Mouse (Mus musculus): Measurements from ENCODE around the gene Myh2. TPM values are rescaled to one million over a fixed set of nuclear protein-coding genes. Genes with fewer than 3 reads are reported as not detected.

Gene Myh2
- polyA plus RNA-seq, 1 experiment from 2014 or later = 0.03 TPM

- Histone ChIP-seq H3K4me1 (ENCODE audit: control insufficient read depth, insufficient read depth, low read length) (no peaks in the 10 kb centered on the region), H3K36me3 (ENCODE audit: control insufficient read depth, insufficient read depth) (no peaks in the 10 kb centered on the region), H3K4me3 (ENCODE audit: low read length) (no peak overlapping the region), H3K9me3 (replicated peaks; ENCODE audit: control insufficient read depth, low read length) (no peaks in the 10 kb centered on the region), H3K4me2 (ENCODE audit: low read depth, low read length) (no peak overlapping the region), H3K27ac (ENCODE audit: low read length) (no peak overlapping the region), H3K9ac (ENCODE audit: low read length) (no peak overlapping the region), H3K27me3 (ENCODE audit: control insufficient read depth, insufficient read depth, low read length) (no peaks in the 10 kb centered on the region)
- no peak for ATAC-seq (replicated peaks; ENCODE audit: extremely low read depth, insufficient read depth, low FRiP score)
- WGBS = 72% methylated on average over 3 of the region's 3 CpGs
These were observed 19.7 kb upstream of the Myh2 start for GRCm38 (mm10) chr11:67151159-67151558.

GRCm38 (mm10) chr11:67151651-67152630, 18.9 kb upstream of the Myh2 start:
- Histone ChIP-seq H3K27me3 (ENCODE audit: control insufficient read depth, insufficient read depth, low read length) (no peaks in the 10 kb centered on the region), H3K4me2 (ENCODE audit: low read depth, low read length) (no peak overlapping the region), H3K9ac (ENCODE audit: low read length) (no peak overlapping the region), H3K4me1 (ENCODE audit: control insufficient read depth, insufficient read depth, low read length) (no peaks in the 10 kb centered on the region), H3K27ac (ENCODE audit: low read length) (no peak overlapping the region), H3K4me3 (ENCODE audit: low read length) (no peak overlapping the region), H3K36me3 (ENCODE audit: control insufficient read depth, insufficient read depth) (no peaks in the 10 kb centered on the region), H3K9me3 (replicated peaks; ENCODE audit: control insufficient read depth, low read length) (no peaks in the 10 kb centered on the region)
- ATAC-seq (replicated peaks; ENCODE audit: extremely low read depth, insufficient read depth, low FRiP score) = no peak
- 80% methylated on average over 16 of the region's 16 CpGs for WGBS

GRCm38 (mm10) chr11:67153123-67153522, 17.7 kb upstream of the Myh2 start:
- Histone ChIP-seq H3K4me1 (ENCODE audit: control insufficient read depth, insufficient read depth, low read length) (no peaks in the 10 kb centered on the region), H3K27me3 (ENCODE audit: control insufficient read depth, insufficient read depth, low read length) (no peaks in the 10 kb centered on the region), H3K36me3 (ENCODE audit: control insufficient read depth, insufficient read depth) (no peaks in the 10 kb centered on the region), H3K9ac (ENCODE audit: low read length) (no peak overlapping the region), H3K4me3 (ENCODE audit: low read length) (no peak overlapping the region), H3K9me3 (replicated peaks; ENCODE audit: control insufficient read depth, low read length) (no peaks in the 10 kb centered on the region), H3K27ac (ENCODE audit: low read length) (no peak overlapping the region), H3K4me2 (ENCODE audit: low read depth, low read length) (no peak overlapping the region)
- ATAC-seq (replicated peaks; ENCODE audit: extremely low read depth, insufficient read depth, low FRiP score) = no peak
- 12% methylated on average over 1 of the region's 1 CpGs for whole genome bisulfite sequencing

GRCm38 (mm10) chr11:67153843-67154242, 17.0 kb upstream of the Myh2 start:
- Histone ChIP-seq H3K36me3 (ENCODE audit: control insufficient read depth, insufficient read depth) (no peaks in the 10 kb centered on the region), H3K4me1 (ENCODE audit: control insufficient read depth, insufficient read depth, low read length) (no peaks in the 10 kb centered on the region)
- 31% methylated on average over 1 of the region's 1 CpGs for WGBS

GRCm38 (mm10) chr11:67155650-67156049, 15.2 kb upstream of the Myh2 start:
- ATAC-seq (replicated peaks; ENCODE audit: extremely low read depth, insufficient read depth, low FRiP score) = no peak
- no peak overlapping the region for H3K4me2 ChIP-seq (ENCODE audit: low read depth, low read length)
- 84% methylated on average over 2 of the region's 2 CpGs for WGBS
- no peak overlapping the region for H3K9ac ChIP-seq (ENCODE audit: low read length)
- H3K4me1 ChIP-seq (ENCODE audit: control insufficient read depth, insufficient read depth, low read length) = no peaks in the 10 kb centered on the region
- H3K27me3 ChIP-seq (ENCODE audit: control insufficient read depth, insufficient read depth, low read length) = no peaks in the 10 kb centered on the region
- no peak overlapping the region for H3K27ac ChIP-seq (ENCODE audit: low read length)
- H3K9me3 ChIP-seq (replicated peaks; ENCODE audit: control insufficient read depth, low read length) = no peaks in the 10 kb centered on the region
- no peaks in the 10 kb centered on the region for H3K36me3 ChIP-seq (ENCODE audit: control insufficient read depth, insufficient read depth)
- H3K4me3 ChIP-seq (ENCODE audit: low read length) = no peak overlapping the region

More at GRCm38 (mm10) chr11:67153843-67154242, 17.0 kb upstream of the Myh2 start:
- no peak overlapping the region for H3K27ac ChIP-seq (ENCODE audit: low read length)
- H3K4me3 ChIP-seq (ENCODE audit: low read length) = no peak overlapping the region
- H3K9ac ChIP-seq (ENCODE audit: low read length) = no peak overlapping the region
- no peaks in the 10 kb centered on the region for H3K9me3 ChIP-seq (replicated peaks; ENCODE audit: control insufficient read depth, low read length)
- no peak overlapping the region for H3K4me2 ChIP-seq (ENCODE audit: low read depth, low read length)
- ATAC-seq (replicated peaks; ENCODE audit: extremely low read depth, insufficient read depth, low FRiP score) = no peak
- H3K27me3 ChIP-seq (ENCODE audit: control insufficient read depth, insufficient read depth, low read length) = no peaks in the 10 kb centered on the region

- Histone ChIP-seq H3K4me1 (ENCODE audit: control insufficient read depth, insufficient read depth, low read length) (no peaks in the 10 kb centered on the region), H3K36me3 (ENCODE audit: control insufficient read depth, insufficient read depth) (no peaks in the 10 kb centered on the region), H3K4me2 (ENCODE audit: low read depth, low read length) (no peak overlapping the region), H3K9ac (ENCODE audit: low read length) (no peak overlapping the region), H3K27ac (ENCODE audit: low read length) (no peak overlapping the region), H3K4me3 (ENCODE audit: low read length) (no peak overlapping the region), H3K9me3 (replicated peaks; ENCODE audit: control insufficient read depth, low read length) (no peaks in the 10 kb centered on the region), H3K27me3 (ENCODE audit: control insufficient read depth, insufficient read depth, low read length) (no peaks in the 10 kb centered on the region)
- ATAC-seq (replicated peaks; ENCODE audit: extremely low read depth, insufficient read depth, low FRiP score) = no peak
- WGBS = 80% methylated on average over 3 of the region's 3 CpGs
These were observed 10.7 kb upstream of the Myh2 start for GRCm38 (mm10) chr11:67160131-67160530.

GRCm38 (mm10) chr11:67163701-67164100, 7.1 kb upstream of the Myh2 start:
- no peak for ATAC-seq (replicated peaks; ENCODE audit: extremely low read depth, insufficient read depth, low FRiP score)
- Histone ChIP-seq H3K9me3 (replicated peaks; ENCODE audit: control insufficient read depth, low read length) (no peaks in the 10 kb centered on the region), H3K27ac (ENCODE audit: low read length) (no peak overlapping the region), H3K9ac (ENCODE audit: low read length) (no peak overlapping the region), H3K36me3 (ENCODE audit: control insufficient read depth, insufficient read depth) (no peaks in the 10 kb centered on the region), H3K27me3 (ENCODE audit: control insufficient read depth, insufficient read depth, low read length) (no peaks in the 10 kb centered on the region), H3K4me3 (ENCODE audit: low read length) (no peak overlapping the region), H3K4me1 (ENCODE audit: control insufficient read depth, insufficient read depth, low read length) (no peaks in the 10 kb centered on the region), H3K4me2 (ENCODE audit: low read depth, low read length) (no peak overlapping the region)
- WGBS = 70% methylated on average over 4 of the region's 4 CpGs

GRCm38 (mm10) chr11:67164851-67165250, 6.0 kb upstream of the Myh2 start:
- Histone ChIP-seq H3K4me3 (ENCODE audit: low read length) (no peak overlapping the region), H3K27me3 (ENCODE audit: control insufficient read depth, insufficient read depth, low read length) (no peaks in the 10 kb centered on the region), H3K4me1 (ENCODE audit: control insufficient read depth, insufficient read depth, low read length) (no peaks in the 10 kb centered on the region), H3K27ac (ENCODE audit: low read length) (no peak overlapping the region), H3K4me2 (ENCODE audit: low read depth, low read length) (no peak overlapping the region), H3K9me3 (replicated peaks; ENCODE audit: control insufficient read depth, low read length) (no peaks in the 10 kb centered on the region), H3K36me3 (ENCODE audit: control insufficient read depth, insufficient read depth) (no peaks in the 10 kb centered on the region), H3K9ac (ENCODE audit: low read length) (no peak overlapping the region)
- 51% methylated on average over 5 of the region's 5 CpGs for WGBS
- no peak for ATAC-seq (replicated peaks; ENCODE audit: extremely low read depth, insufficient read depth, low FRiP score)

GRCm38 (mm10) chr11:67169301-67169700, 1.5 kb upstream of the Myh2 start:
- 48% methylated on average over 5 of the region's 5 CpGs for WGBS
- no peak for ATAC-seq (replicated peaks; ENCODE audit: extremely low read depth, insufficient read depth, low FRiP score)

More at GRCm38 (mm10) chr11:67169301-67169700, 1.5 kb upstream of the Myh2 start:
- Histone ChIP-seq H3K9me3 (replicated peaks; ENCODE audit: control insufficient read depth, low read length) (no peaks in the 10 kb centered on the region), H3K4me3 (ENCODE audit: low read length) (no peak overlapping the region), H3K4me1 (ENCODE audit: control insufficient read depth, insufficient read depth, low read length) (no peaks in the 10 kb centered on the region), H3K36me3 (ENCODE audit: control insufficient read depth, insufficient read depth) (no peaks in the 10 kb centered on the region), H3K9ac (ENCODE audit: low read length) (no peak overlapping the region), H3K4me2 (ENCODE audit: low read depth, low read length) (no peak overlapping the region), H3K27me3 (ENCODE audit: control insufficient read depth, insufficient read depth, low read length) (no peaks in the 10 kb centered on the region), H3K27ac (ENCODE audit: low read length) (no peak overlapping the region)
